In the genomic region with DNA sequence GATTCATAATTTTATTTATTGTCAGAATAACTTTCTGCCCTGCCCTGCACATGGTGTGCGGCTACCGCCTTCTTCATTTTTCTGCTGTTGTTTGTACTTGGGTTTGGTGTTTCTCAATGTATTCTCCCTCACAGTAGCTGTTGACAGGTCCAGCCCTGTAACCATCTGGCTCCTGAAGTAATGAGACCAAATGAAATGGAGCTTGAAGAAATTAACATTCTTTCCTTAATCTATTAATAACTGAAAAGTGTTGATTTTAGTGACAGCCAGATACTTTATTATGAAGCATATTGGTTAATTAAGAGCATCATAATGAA, we compare ENCODE assay signal across 12 mouse cellular contexts.
DNase-seq lines count a peak whose midpoint lies in the region; ATAC-seq lines count a peak whose summit lies in the region.
"Had no signal": no experiment of that assay in that cellular context is flagged by ENCODE, and none has a peak within 500 bp of the region (broad histone marks: within the 10 kb centered on the region; RNA-seq: fewer than 3 reads in every experiment).

No protein-coding gene starts in this region.

- H3K4me1 ChIP-seq in heart, embryonic 13.5 days: peaks cover 17% of the 10 kb centered on the region
- H3K4me1 ChIP-seq in midbrain, embryonic 15.5 days: no peaks in the 10 kb centered on the region
- no peaks in the 10 kb centered on the region for H3K4me1 ChIP-seq in midbrain, embryonic 14.5 days (ENCODE audit: control insufficient read depth, insufficient read depth, low read length)
- peaks cover 7% of the 10 kb centered on the region for H3K4me1 ChIP-seq in forebrain, embryonic 13.5 days
- peaks cover 8% of the 10 kb centered on the region; the same call in 1 of the 2 replicates for H3K4me1 ChIP-seq in limb, embryonic 12.5 days (replicated peaks)

- no peaks in the 10 kb centered on the region for H3K27me3 ChIP-seq in heart, embryonic 13.5 days (replicated peaks)
- no peaks in the 10 kb centered on the region for H3K27me3 ChIP-seq in midbrain, embryonic 15.5 days (replicated peaks)
- H3K27me3 ChIP-seq in midbrain, embryonic 14.5 days (ENCODE audit: control insufficient read depth, insufficient read depth, low read length): no peaks in the 10 kb centered on the region
- no peaks in the 10 kb centered on the region for H3K27me3 ChIP-seq in forebrain, embryonic 13.5 days
- H3K27me3 ChIP-seq in limb, embryonic 12.5 days: no peaks in the 10 kb centered on the region; the same call in 1 of the 2 replicates
- H3K27me3 ChIP-seq: kidney, embryonic 15.5 days; limb, embryonic 13.5 days had no signal

- no peak for ATAC-seq in heart, embryonic 13.5 days (ENCODE audit: extremely low read depth, insufficient number of reproducible peaks, low FRiP score, low TSS enrichment)
- 0 out of 2 replicates have a peak, but pooled peaks have one; percentile 51 for ATAC-seq in midbrain, embryonic 15.5 days (replicated peaks)
- no peak for ATAC-seq in midbrain, embryonic 14.5 days (ENCODE audit: low FRiP score, low TSS enrichment)
- ATAC-seq in forebrain, embryonic 13.5 days: peak; percentile 89
- no peak for ATAC-seq in limb, embryonic 12.5 days (ENCODE audit: insufficient number of reproducible peaks, insufficient read depth, low FRiP score, low TSS enrichment, low read depth)

- no peak overlapping the region for H3K4me3 ChIP-seq in heart, embryonic 13.5 days
- no peak overlapping the region for H3K4me3 ChIP-seq in midbrain, embryonic 15.5 days
- H3K4me3 ChIP-seq in midbrain, embryonic 14.5 days (replicated peaks; ENCODE audit: low read depth, low read length): no peak overlapping the region
- H3K4me3 ChIP-seq in forebrain, embryonic 13.5 days: no peak overlapping the region
- no peak overlapping the region for H3K4me3 ChIP-seq in limb, embryonic 12.5 days (replicated peaks)
- H3K4me3 ChIP-seq: erythroblast, embryonic 14.5 days; kidney, embryonic 15.5 days; limb, embryonic 13.5 days had no signal

- H3K9me3 ChIP-seq in heart, embryonic 13.5 days: no peaks in the 10 kb centered on the region
- H3K9me3 ChIP-seq in midbrain, embryonic 15.5 days: no peaks in the 10 kb centered on the region
- H3K9me3 ChIP-seq in midbrain, embryonic 14.5 days (ENCODE audit: control insufficient read depth, low read length): no peaks in the 10 kb centered on the region
- no peaks in the 10 kb centered on the region for H3K9me3 ChIP-seq in forebrain, embryonic 13.5 days (replicated peaks)
- no peaks in the 10 kb centered on the region for H3K9me3 ChIP-seq in limb, embryonic 12.5 days
- H3K9me3 ChIP-seq: kidney, embryonic 15.5 days; limb, embryonic 13.5 days had no signal

- WGBS in heart, embryonic 13.5 days: 74% methylated on average over 2 of the region's 2 CpGs
- WGBS in midbrain, embryonic 15.5 days: 86% methylated on average over 2 of the region's 2 CpGs
- WGBS in midbrain, embryonic 14.5 days: 94% methylated on average over 2 of the region's 2 CpGs
- WGBS in forebrain, embryonic 13.5 days: 77% methylated on average over 2 of the region's 2 CpGs
- WGBS in limb, embryonic 12.5 days: 56% methylated on average over 2 of the region's 2 CpGs

- H3K4me2 ChIP-seq in heart, embryonic 13.5 days: peak overlapping the region; percentile 58
- H3K4me2 ChIP-seq in midbrain, embryonic 15.5 days: peak overlapping the region; percentile 25; the same call in 1 of the 2 replicates
- no peak overlapping the region for H3K4me2 ChIP-seq in midbrain, embryonic 14.5 days (ENCODE audit: low read length)
- H3K4me2 ChIP-seq in forebrain, embryonic 13.5 days: peak overlapping the region; percentile 33; the same call in 1 of the 2 replicates
- H3K4me2 ChIP-seq in limb, embryonic 12.5 days: peak overlapping the region; percentile 30; the same call in 1 of the 2 replicates
- H3K4me2 ChIP-seq: kidney, embryonic 15.5 days had no signal

- H3K27ac ChIP-seq in heart, embryonic 13.5 days (replicated peaks): no peak overlapping the region
- H3K27ac ChIP-seq in midbrain, embryonic 15.5 days: no peak overlapping the region
- H3K27ac ChIP-seq in midbrain, embryonic 14.5 days (replicated peaks; ENCODE audit: low read depth, low read length): no peak overlapping the region
- H3K27ac ChIP-seq in forebrain, embryonic 13.5 days: peak overlapping the region; percentile 44; the same call in 1 of the 2 replicates
- H3K27ac ChIP-seq in limb, embryonic 12.5 days: no peak overlapping the region
- H3K27ac ChIP-seq: kidney, embryonic 15.5 days; limb, embryonic 13.5 days had no signal

- H3K9ac ChIP-seq in heart, embryonic 13.5 days: no peak overlapping the region
- no peak overlapping the region for H3K9ac ChIP-seq in midbrain, embryonic 15.5 days
- H3K9ac ChIP-seq in midbrain, embryonic 14.5 days (replicated peaks; ENCODE audit: low read length): no peak overlapping the region
- no peak overlapping the region for H3K9ac ChIP-seq in forebrain, embryonic 13.5 days
- no peak overlapping the region for H3K9ac ChIP-seq in limb, embryonic 12.5 days (replicated peaks)
- H3K9ac ChIP-seq: kidney, embryonic 15.5 days; limb, embryonic 13.5 days had no signal

- DNase-seq in heart, adult 11 months: no peak
- no peak for DNase-seq in midbrain, embryonic 14.5 days
- DNase-seq in cerebellum, adult 11 months: no peak
- DNase-seq: adrenal gland, postnatal 36 days; lung, postnatal 10 days had no signal

- no peaks in the 10 kb centered on the region for H3K36me3 ChIP-seq in heart, embryonic 13.5 days
- H3K36me3 ChIP-seq in midbrain, embryonic 15.5 days (replicated peaks): no peaks in the 10 kb centered on the region
- H3K36me3 ChIP-seq in midbrain, embryonic 14.5 days (ENCODE audit: control insufficient read depth, insufficient read depth, low read length): no peaks in the 10 kb centered on the region
- H3K36me3 ChIP-seq in forebrain, embryonic 13.5 days (ENCODE audit: poor library complexity, severe bottlenecking): no peaks in the 10 kb centered on the region
- no peaks in the 10 kb centered on the region for H3K36me3 ChIP-seq in limb, embryonic 12.5 days
- H3K36me3 ChIP-seq: kidney, embryonic 15.5 days; limb, embryonic 13.5 days had no signal

Comparison
In these comparisons a context has a peak if more than half of its experiments do, and no peak if none do; other contexts are left out.
1. ATAC-seq: peak in midbrain, embryonic 15.5 days (single experiment) and forebrain, embryonic 13.5 days (single experiment); none in heart, embryonic 13.5 days (single experiment), midbrain, embryonic 14.5 days (single experiment) and limb, embryonic 12.5 days (single experiment).